In genomic region chr1:191070259-191070658, GRCm38 (mm10) we compare ENCODE assay signal across 30 mouse cellular contexts. TPM values are rescaled to one million over a fixed set of nuclear protein-coding genes. Genes with fewer than 3 reads are reported as not detected.
"Had no signal": no experiment of that assay in that cellular context is flagged by ENCODE, and none has a peak within 500 bp of the region (broad histone marks: within the 10 kb centered on the region; RNA-seq: fewer than 3 reads in every experiment).

No protein-coding gene starts in this region.

- H3K9me3 ChIP-seq: limb, embryonic 10.5 days; limb, embryonic 13.5 days; liver, embryonic 12.5 days; liver, embryonic 15.5 days; midbrain, embryonic 12.5 days; neural tube, embryonic 13.5 days; stomach, embryonic 15.5 days had no signal

- H3K9ac ChIP-seq: limb, embryonic 13.5 days; liver, embryonic 12.5 days; liver, embryonic 15.5 days; lung, embryonic 14.5 days; midbrain, embryonic 12.5 days; neural tube, embryonic 13.5 days; stomach, embryonic 15.5 days had no signal

- H3K27ac ChIP-seq: kidney, postnatal 0 days; layer of hippocampus, adult 2 months; limb, embryonic 10.5 days; limb, embryonic 13.5 days; liver, embryonic 15.5 days; midbrain, embryonic 12.5 days; neural tube, embryonic 13.5 days had no signal

- H3K4me1 ChIP-seq: limb, embryonic 13.5 days; midbrain, embryonic 12.5 days; neural tube, embryonic 13.5 days; stomach, embryonic 15.5 days had no signal

- DNase-seq: kidney, adult 2 months; kidney, postnatal 25 days; layer of hippocampus, adult 9-11 months; lung, embryonic 14.5 days; lung, postnatal 36 days; retina, postnatal 1 day; right cerebral cortex, postnatal 25 days; thymus, postnatal 25 days had no signal

- H3K27me3 ChIP-seq: limb, embryonic 13.5 days; liver, embryonic 12.5 days; liver, embryonic 15.5 days; midbrain, embryonic 12.5 days; neural tube, embryonic 13.5 days; stomach, embryonic 15.5 days had no signal

- ATAC-seq: liver, embryonic 12.5 days; lung, postnatal 0 days; midbrain, embryonic 16.5 days had no signal

- H3K4me2 ChIP-seq: limb, embryonic 13.5 days; liver, embryonic 12.5 days; liver, embryonic 15.5 days; lung, embryonic 14.5 days; midbrain, embryonic 12.5 days; neural tube, embryonic 13.5 days; stomach, embryonic 15.5 days had no signal

- H3K4me3 ChIP-seq: layer of hippocampus, adult 2 months; limb, embryonic 10.5 days; limb, embryonic 13.5 days; liver, embryonic 12.5 days; liver, embryonic 15.5 days; midbrain, embryonic 12.5 days; myocyte; neural tube, embryonic 13.5 days; stomach, embryonic 15.5 days had no signal

RNA-seq across cellular contexts. Expression of gene Spata45, which starts 33.8 kb away (rescaled TPM):
- total RNA-seq: layer of hippocampus, adult 2 months; layer of hippocampus, postnatal 25 days; left cerebral cortex, adult 18-20 months; left cerebral cortex, postnatal 25 days; megakaryocyte, adult 5-6 weeks; monocyte, adult 5-6 weeks; neutrophil, adult 5-6 weeks had no signal
- polyA plus RNA-seq: intestine, embryonic 14.5 days; kidney, adult 2 months; kidney, embryonic 14.5 days; kidney, postnatal 0 days; large intestine, adult 2 months; limb, embryonic 10.5 days; limb, embryonic 13.5 days; liver, embryonic 12.5 days; liver, embryonic 15.5 days; lung, embryonic 14.5 days; lung, postnatal 0 days; midbrain, embryonic 12.5 days; midbrain, embryonic 16.5 days; myocyte; neural tube, embryonic 13.5 days; stomach, embryonic 15.5 days; thymus, postnatal 0 days had no signal
